Mouse (Mus musculus) MEL (cell line): Measurements from ENCODE around the gene Fxr2. TPM values are rescaled to one million over a fixed set of nuclear protein-coding genes. Genes with fewer than 3 reads are reported as not detected.

ENCODE experiments used
- DNase-seq: peaks from one replicate; pipeline ENCODE4 v3.0.0; 2011; ENCODE audit warnings: low read depth, low spot score
- H3K27ac ChIP-seq: 2 replicates; pipeline ENCODE4 v1.5.1; 2012; ENCODE audit warnings: low read depth, mild to moderate bottlenecking, control low read depth, low read length, moderate library complexity; ENCODE audit not compliant: control insufficient read depth
- H3K27me3 ChIP-seq, 2 experiments: fragments of 150-350 bp in 1 of 2; sonication (generic) in 1 of 2; 2 replicates each; pipeline ENCODE4 v1.6.1; 2012; ENCODE audit warnings: low read length in 2 of 2, mild to moderate bottlenecking in 2 of 2, improper control_type of control experiment in 1 of 2, moderate library complexity in 1 of 2; ENCODE audit not compliant: insufficient read depth in 2 of 2, control insufficient read depth in 1 of 2
- H3K36me3 ChIP-seq, 2 experiments: 2 replicates each; pipeline ENCODE4 v1.6.1; 2012 to 2014; ENCODE audit warnings: low read length in 2 of 2, improper control_type of control experiment in 1 of 2, inconsistent platforms in 1 of 2, mild to moderate bottlenecking in 1 of 2; ENCODE audit not compliant: insufficient read depth in 2 of 2, control insufficient read depth in 1 of 2
- H3K4me1 ChIP-seq, 2 experiments: fragments of 150-350 bp in 1 of 2; sonication (generic) in 1 of 2; 2 replicates each; pipeline ENCODE4 v1.6.1; 2012; ENCODE audit warnings: low read length in 2 of 2, improper control_type of control experiment in 1 of 2, mild to moderate bottlenecking in 1 of 2; ENCODE audit not compliant: insufficient read depth in 2 of 2, control insufficient read depth in 1 of 2
- H3K4me3 ChIP-seq, 2 experiments: fragments of 150-350 bp in 1 of 2; sonication (generic) in 1 of 2; 2 replicates each; pipeline ENCODE4 v1.5.1; 2012; ENCODE audit warnings: low read depth in 2 of 2, low read length in 2 of 2, mild to moderate bottlenecking in 2 of 2, moderate library complexity in 2 of 2, control low read depth in 1 of 2, improper control_type of control experiment in 1 of 2; ENCODE audit not compliant: control insufficient read depth in 1 of 2, insufficient read depth in 1 of 2
- H3K79me2 ChIP-seq: 2 replicates; pipeline ENCODE4 v1.6.1; 2012; ENCODE audit warnings: mild to moderate bottlenecking, low read length, moderate library complexity; ENCODE audit not compliant: control insufficient read depth, poor library complexity, insufficient read depth
- H3K9ac ChIP-seq: 2 replicates; pipeline ENCODE4 v1.6.1; 2012; ENCODE audit warnings: low read depth, mild to moderate bottlenecking, control low read depth, low read length, moderate library complexity; ENCODE audit not compliant: control insufficient read depth, poor library complexity, severe bottlenecking
- H3K9me3 ChIP-seq: fragments of 150-350 bp; sonication (generic); replicated peaks from 2 replicates; pipeline ENCODE4 v1.6.1; 2012; ENCODE audit warnings: mild to moderate bottlenecking, low read length, improper control_type of control experiment, moderate library complexity; ENCODE audit not compliant: insufficient read depth
- CTCF ChIP-seq, 3 experiments: IDR thresholded peaks in 2 of 3; conservative IDR thresholded peaks in 1 of 3; 2 replicates each; pipeline ENCODE4 v1.5.1; 2011 to 2012; ENCODE audit warnings: low read length in 3 of 3, low read depth in 2 of 3, mild to moderate bottlenecking in 2 of 3, improper control_type of control experiment in 1 of 3, inconsistent platforms in 1 of 3, mixed read lengths in 1 of 3, moderate library complexity in 1 of 3; ENCODE audit not compliant: control insufficient read depth in 1 of 3, insufficient read depth in 1 of 3, poor library complexity in 1 of 3, severe bottlenecking in 1 of 3
- E2F4 ChIP-seq: IDR thresholded peaks from 2 replicates; pipeline ENCODE4 v1.6.1; 2011; ENCODE audit warnings: low read depth, low read length, improper control_type of control experiment, borderline replicate concordance
- GABPA ChIP-seq: IDR thresholded peaks from 2 replicates; pipeline ENCODE4 v1.6.1; 2012; ENCODE audit warnings: low read depth, mild to moderate bottlenecking, inconsistent platforms, low read length, improper control_type of control experiment, moderate library complexity
- GATA1 ChIP-seq: IDR thresholded peaks from 2 replicates; pipeline ENCODE4 v1.6.1; 2011; ENCODE audit warnings: low read depth, low read length, improper control_type of control experiment
- HCFC1 ChIP-seq: IDR thresholded peaks from 2 replicates; pipeline ENCODE4 v1.6.1; 2012; ENCODE audit warnings: low read depth, mild to moderate bottlenecking, inconsistent platforms, low read length, improper control_type of control experiment, moderate library complexity
- MAZ ChIP-seq: IDR thresholded peaks from 2 replicates; pipeline ENCODE4 v1.6.1; 2012; ENCODE audit warnings: low read depth, mild to moderate bottlenecking, inconsistent platforms, low read length, improper control_type of control experiment
- MEF2A ChIP-seq: IDR thresholded peaks from 2 replicates; pipeline ENCODE4 v1.6.1; 2014; ENCODE audit warnings: low read depth, mild to moderate bottlenecking, inconsistent platforms, low read length, improper control_type of control experiment; ENCODE audit not compliant: poor library complexity, insufficient replicate concordance, severe bottlenecking; ENCODE audit errors: extremely low read depth
- MXI1 ChIP-seq: IDR thresholded peaks from 2 replicates; pipeline ENCODE4 v1.6.1; 2011; ENCODE audit warnings: mild to moderate bottlenecking, low read depth, low read length, improper control_type of control experiment
- NRF1 ChIP-seq: IDR thresholded peaks from 2 replicates; pipeline ENCODE4 v1.6.1; 2014; ENCODE audit warnings: low read depth, mild to moderate bottlenecking, inconsistent platforms, low read length, improper control_type of control experiment, moderate library complexity; ENCODE audit not compliant: poor library complexity, insufficient read depth, severe bottlenecking
- POLR2AphosphoS2 ChIP-seq: IDR thresholded peaks from 2 replicates; pipeline ENCODE4 v1.6.1; 2011; ENCODE audit warnings: low read length, improper control_type of control experiment
- POLR2AphosphoS5 ChIP-seq: IDR thresholded peaks from 2 replicates; pipeline ENCODE4 v1.6.1; 2012; ENCODE audit warnings: low read depth, borderline replicate concordance, mild to moderate bottlenecking, inconsistent platforms, low read length, moderate library complexity, mixed read lengths
- RAD21 ChIP-seq: IDR thresholded peaks from 2 replicates; pipeline ENCODE4 v1.6.1; 2011; ENCODE audit warnings: mild to moderate bottlenecking, low read depth, low read length, improper control_type of control experiment
- SIN3A ChIP-seq: IDR thresholded peaks from 2 replicates; pipeline ENCODE4 v1.6.1; 2012; ENCODE audit warnings: low read length, improper control_type of control experiment, inconsistent platforms
- SMC3 ChIP-seq: IDR thresholded peaks from 2 replicates; pipeline ENCODE4 v1.6.1; 2011; ENCODE audit warnings: low read depth, low read length, improper control_type of control experiment
- TCF12 ChIP-seq: IDR thresholded peaks from 2 replicates; pipeline ENCODE4 v1.6.1; 2014; ENCODE audit warnings: low read depth, mild to moderate bottlenecking, inconsistent platforms, low read length, improper control_type of control experiment, moderate library complexity
- USF1 ChIP-seq: IDR thresholded peaks from 2 replicates; pipeline ENCODE4 v1.6.1; 2014; ENCODE audit warnings: low read depth, mild to moderate bottlenecking, inconsistent platforms, low read length, improper control_type of control experiment, moderate library complexity
- ZC3H11A ChIP-seq: IDR thresholded peaks from 2 replicates; pipeline ENCODE4 v1.6.1; 2012; ENCODE audit warnings: low read depth, mild to moderate bottlenecking, inconsistent platforms, low read length, improper control_type of control experiment
- ZKSCAN1 ChIP-seq: IDR thresholded peaks from 2 replicates; pipeline ENCODE4 v1.6.1; 2012; ENCODE audit warnings: low read depth, mild to moderate bottlenecking, inconsistent platforms, low read length, improper control_type of control experiment, moderate library complexity
- ZMIZ1 ChIP-seq: IDR thresholded peaks from 2 replicates; pipeline ENCODE4 v1.6.1; 2012; ENCODE audit warnings: low read depth, mild to moderate bottlenecking, inconsistent platforms, low read length, improper control_type of control experiment, moderate library complexity
- polyA plus RNA-seq, 2 experiments: library from polyadenylated mRNA; stranded (reverse) in 1 of 2; unstranded in 1 of 2; fragments of >175 nt in 1 of 2; fragments of >200 nt in 1 of 2; gene quantifications; 2 replicates each; pipeline versions ENCODE4 v1.2.1 to v1.2.4; 2012; ENCODE audit warnings: low replicate concordance in 2 of 2, low read depth in 1 of 2; ENCODE audit not compliant: insufficient read length in 2 of 2, insufficient read depth in 1 of 2, missing spikeins in 1 of 2
- total RNA-seq: library from RNA; depleted of rRNA; stranded (reverse); fragments of 300-350 nt; gene quantifications from 2 replicates; pipeline ENCODE4 v1.2.3, GENCODE M21; 2012

Gene Fxr2
- total and polyA plus RNA-seq, 3 experiments, result 95.1 to 97.6 TPM; not detected in 1

GRCm38 (mm10) chr11:69655264-69656064, 22.7 kb downstream of the Fxr2 start, which contains the start of gene Sox15:
Sox15 (plus strand) TSS chr11:69655314.
- Histone ChIP-seq H3K27ac (no peak within 1 kb of the TSS), H3K9me3 (no peaks in the 10 kb centered on the region), H3K79me2 (no peaks in the 10 kb centered on the region), H3K36me3 (peaks cover 8 to 13% of the 10 kb centered on the region in 2 experiments), H3K27me3 (no peaks in the 10 kb centered on the region), H3K4me3 (no peak within 1 kb of the TSS), H3K4me1 (peaks cover 0 to 4% of the 10 kb centered on the region in 2 experiments; a peak in 3 of 4 replicates), H3K9ac (no peak within 1 kb of the TSS)
- DNase-seq, result no peak
- TF ChIP-seq ZMIZ1 (no peak), GABPA (no peak), MEF2A (no peak), ZKSCAN1 (no peak), CTCF (IDR thresholded peaks at IDR 0.05 in 2 of 3, conservative IDR thresholded peaks at IDR 0.05 in 1 of 3; ENCODE audit: control insufficient read depth in 1 of 3, insufficient read depth in 1 of 3, low read depth in 2 of 3, low read length in 3 of 3, poor library complexity in 1 of 3, severe bottlenecking in 1 of 3) (peak in 2 of 3 experiments; percentile 9 to 26; a peak in 2 of 6 replicates)

- H3K27me3 ChIP-seq, result no peaks in the 10 kb centered on the region
- no peak overlapping the region for H3K4me3 ChIP-seq
- H3K9ac ChIP-seq, result no peak overlapping the region
- no peaks in the 10 kb centered on the region for H3K9me3 ChIP-seq
- H3K27ac ChIP-seq, result no peak overlapping the region
- TF ChIP-seq HCFC1, result no peak
- no peak for TF ChIP-seq E2F4
- TF ChIP-seq POLR2AphosphoS5, result no peak
- no peak for TF ChIP-seq MXI1
- TF ChIP-seq, all 39 proteins: peak for 0
- Histone ChIP-seq H3K4me1 (peaks cover 0 to 4% of the 10 kb centered on the region in 2 experiments; a peak in 3 of 4 replicates), H3K36me3 (peaks cover 8 to 9% of the 10 kb centered on the region in 2 experiments), H3K79me2 (no peaks in the 10 kb centered on the region)
- DNase-seq, result no peak
Observed at GRCm38 (mm10) chr11:69656065-69656455, 23.3 kb downstream of the Fxr2 start.

- H3K4me1 ChIP-seq, result peaks cover 4 to 11% of the 10 kb centered on the region in 2 experiments
- no peak overlapping the region for H3K4me3 ChIP-seq
- peaks cover 4 to 14% of the 10 kb centered on the region in 2 experiments; a peak in 3 of 4 replicates for H3K36me3 ChIP-seq
- DNase-seq, result peak; percentile 83
- no peaks in the 10 kb centered on the region for H3K9me3 ChIP-seq
- TF ChIP-seq HCFC1 (0 out of 2 replicates have a peak, but pooled peaks have one; percentile 25), RAD21 (peak; percentile 91), GATA1 (peak; percentile 9; the same call in 1 of the 2 replicates), ZMIZ1 (no peak), TCF12 (0 out of 2 replicates have a peak, but pooled peaks have one; percentile 10), USF1 (peak; percentile 21; the same call in 1 of the 2 replicates), SMC3 (peak; percentile 80), MAZ (peak; percentile 19; the same call in 1 of the 2 replicates), NRF1 (no peak), CTCF (IDR thresholded peaks at IDR 0.05 in 2 of 3, conservative IDR thresholded peaks at IDR 0.05 in 1 of 3; ENCODE audit: control insufficient read depth in 1 of 3, insufficient read depth in 1 of 3, low read depth in 2 of 3, low read length in 3 of 3, poor library complexity in 1 of 3, severe bottlenecking in 1 of 3) (peak; percentile 77 to 94 (median 89)), POLR2AphosphoS2 (0 out of 2 replicates have a peak, but pooled peaks have one; percentile 15), ZC3H11A (peak; percentile 75), SIN3A (peak; percentile 64; the same call in 1 of the 2 replicates), ZKSCAN1 (no peak)
- H3K27me3 ChIP-seq, result no peaks in the 10 kb centered on the region
- H3K27ac ChIP-seq, result no peak overlapping the region
- peaks cover 2% of the 10 kb centered on the region; the same call in 1 of the 2 replicates for H3K79me2 ChIP-seq
- H3K9ac ChIP-seq, result 0 out of 2 replicates have a peak overlapping the region, but pooled peaks have one; percentile 4
Observed at GRCm38 (mm10) chr11:69656617-69657461, 24.0 kb downstream of the Fxr2 start.
